Mouse (Mus musculus) adrenal gland, adult (tissue): ENCODE results near the gene Dcaf8.

Experiments
- DNase-seq, 2 experiments: peaks; one replicate each; pipeline ENCODE4 v3.0.0; 2022 to 2023; ENCODE audit warnings: low spot score in 1 of 2; ENCODE audit not compliant: inconsistent age in 2 of 2

Dcaf8 gene

GRCm38 (mm10) chr1:172148279-172148954 lies 533 bp downstream of the Dcaf8 start:
- peak in 1 of 2 experiments; percentile 89 for DNase-seq

GRCm38 (mm10) chr1:172148955-172149815 lies 1.3 kb downstream of the Dcaf8 start:
- peak in 1 of 2 experiments; percentile 63 for DNase-seq

- no peak for DNase-seq
Observed at GRCm38 (mm10) chr1:172154536-172154935, 6.7 kb downstream of the Dcaf8 start.

- no peak for DNase-seq
Observed at GRCm38 (mm10) chr1:172155518-172155917, 7.6 kb downstream of the Dcaf8 start.

- no peak for DNase-seq
Observed at GRCm38 (mm10) chr1:172159970-172160369, 12.1 kb downstream of the Dcaf8 start.

- DNase-seq: no peak
Observed at GRCm38 (mm10) chr1:172160508-172160907, 12.6 kb downstream of the Dcaf8 start.

- DNase-seq: peak in 1 of 2 experiments; percentile 70
Observed at GRCm38 (mm10) chr1:172162009-172162408, 14.1 kb downstream of the Dcaf8 start.

- no peak for DNase-seq
Observed at GRCm38 (mm10) chr1:172162959-172163358, 15.1 kb downstream of the Dcaf8 start.

GRCm38 (mm10) chr1:172167911-172168310 lies 20.0 kb downstream of the Dcaf8 start:
- no peak for DNase-seq

- peak; percentile 29 to 66 for DNase-seq
Observed at GRCm38 (mm10) chr1:172169809-172170208, 21.9 kb downstream of the Dcaf8 start.

- peak; percentile 27 to 74 for DNase-seq
Observed at GRCm38 (mm10) chr1:172172381-172172780, 24.5 kb downstream of the Dcaf8 start.

GRCm38 (mm10) chr1:172173181-172173580 lies 25.3 kb downstream of the Dcaf8 start:
- DNase-seq: no peak

GRCm38 (mm10) chr1:172177791-172178190 lies 29.9 kb downstream of the Dcaf8 start:
- DNase-seq: no peak

GRCm38 (mm10) chr1:172179102-172179501 lies 31.2 kb downstream of the Dcaf8 start:
- no peak for DNase-seq

GRCm38 (mm10) chr1:172180881-172181280 lies 33.0 kb downstream of the Dcaf8 start:
- DNase-seq: no peak

GRCm38 (mm10) chr1:172181777-172182176 lies 33.9 kb downstream of the Dcaf8 start:
- DNase-seq: no peak

- no peak for DNase-seq
Observed at GRCm38 (mm10) chr1:172183056-172183455, 35.2 kb downstream of the Dcaf8 start.

- DNase-seq: no peak
Observed at GRCm38 (mm10) chr1:172183915-172184314, 36.0 kb downstream of the Dcaf8 start.

GRCm38 (mm10) chr1:172186401-172187289 lies 38.8 kb downstream of the Dcaf8 start:
- DNase-seq: no peak

GRCm38 (mm10) chr1:172188891-172189290 lies 41.0 kb downstream of the Dcaf8 start:
- DNase-seq: peak in 1 of 2 experiments; percentile 59

GRCm38 (mm10) chr1:172191578-172191977 lies 43.7 kb downstream of the Dcaf8 start:
- DNase-seq: no peak
